Mouse (Mus musculus) liver, postnatal 0 days (tissue): Measurements from ENCODE around the gene Tradd.

ENCODE experiments used
- CTCF ChIP-seq: sonication (generic); IDR thresholded peaks from 2 replicates; pipeline ENCODE4 v1.5.1; 2016; ENCODE audit warnings: antibody characterized with exemption, low read depth
- EP300 ChIP-seq: IDR thresholded peaks from 2 replicates; pipeline ENCODE4 v1.6.1; 2016; ENCODE audit warnings: antibody characterized with exemption, low read depth, mild to moderate bottlenecking

GRCm38 (mm10) chr8:105290554-105291314, 26.3 kb upstream of the Tradd start:
- TF ChIP-seq CTCF (peak; percentile 98), EP300 (no peak)
